Mouse (Mus musculus): Measurements from ENCODE around the gene AL732309.1. TPM values are rescaled to one million over a fixed set of nuclear protein-coding genes. Genes with fewer than 3 reads are reported as not detected.

AL732309.1 gene
- polyA plus RNA-seq, 1 experiment from 2014 or later = 4.5 TPM

DNA sequence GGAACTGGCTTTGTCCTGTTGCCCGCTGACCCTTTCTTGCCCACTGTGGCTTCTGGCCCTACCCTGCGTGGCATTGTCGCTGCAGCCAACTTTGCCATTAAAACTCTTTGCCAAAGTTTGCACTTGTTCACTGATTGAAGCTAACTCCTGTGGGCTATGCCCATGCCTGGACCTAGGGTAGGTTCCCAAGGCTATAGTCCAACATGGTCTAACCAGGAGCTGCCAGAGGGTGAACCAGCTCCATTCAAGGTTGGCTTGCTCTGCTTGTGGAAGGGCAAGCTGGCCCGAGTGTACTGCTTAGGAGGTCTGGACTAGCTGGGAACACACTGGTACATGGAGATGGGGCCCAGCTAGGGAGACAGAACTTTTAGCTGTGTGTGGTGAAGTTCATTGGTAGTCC is 2.5 kb downstream of the AL732309.1 start:
- peaks cover 8% of the 10 kb centered on the region; the same call in 1 of the 2 replicates for H3K36me3 ChIP-seq (ENCODE audit: control insufficient read depth, insufficient read depth, low read length)
- no peak overlapping the region for H3K9ac ChIP-seq (ENCODE audit: low read length)
- WGBS = 85% methylated on average over 4 of the region's 4 CpGs
- no peak overlapping the region for H3K27ac ChIP-seq (ENCODE audit: low read length)
- H3K27me3 ChIP-seq (ENCODE audit: control insufficient read depth, insufficient read depth, low read depth, low read length) = peaks cover 19% of the 10 kb centered on the region
- no peak overlapping the region for H3K4me3 ChIP-seq (ENCODE audit: low read length)
- no peaks in the 10 kb centered on the region for H3K9me3 ChIP-seq (ENCODE audit: control insufficient read depth, low read length)
- peaks cover 8% of the 10 kb centered on the region for H3K4me1 ChIP-seq (replicated peaks; ENCODE audit: control insufficient read depth, insufficient read depth, low read length)
- H3K4me2 ChIP-seq (ENCODE audit: low read depth, low read length) = no peak overlapping the region
- ATAC-seq (ENCODE audit: low read depth) = no peak

GRCm38 (mm10) chr2:25243342-25243741 is 3.3 kb downstream of the AL732309.1 start:
- WGBS = 68% methylated on average over 8 of the region's 8 CpGs
- Histone ChIP-seq H3K4me1 (replicated peaks; ENCODE audit: control insufficient read depth, insufficient read depth, low read length) (peaks cover 8% of the 10 kb centered on the region), H3K27ac (ENCODE audit: low read length) (no peak overlapping the region), H3K27me3 (ENCODE audit: control insufficient read depth, insufficient read depth, low read depth, low read length) (peaks cover 19% of the 10 kb centered on the region), H3K4me3 (ENCODE audit: low read length) (no peak overlapping the region), H3K36me3 (ENCODE audit: control insufficient read depth, insufficient read depth, low read length) (0 out of 2 replicates have a peak, but pooled peaks cover 5% of the 10 kb centered on the region), H3K4me2 (ENCODE audit: low read depth, low read length) (no peak overlapping the region), H3K9ac (ENCODE audit: low read length) (no peak overlapping the region), H3K9me3 (ENCODE audit: control insufficient read depth, low read length) (no peaks in the 10 kb centered on the region)
- no peak for ATAC-seq (ENCODE audit: low read depth)

DNA sequence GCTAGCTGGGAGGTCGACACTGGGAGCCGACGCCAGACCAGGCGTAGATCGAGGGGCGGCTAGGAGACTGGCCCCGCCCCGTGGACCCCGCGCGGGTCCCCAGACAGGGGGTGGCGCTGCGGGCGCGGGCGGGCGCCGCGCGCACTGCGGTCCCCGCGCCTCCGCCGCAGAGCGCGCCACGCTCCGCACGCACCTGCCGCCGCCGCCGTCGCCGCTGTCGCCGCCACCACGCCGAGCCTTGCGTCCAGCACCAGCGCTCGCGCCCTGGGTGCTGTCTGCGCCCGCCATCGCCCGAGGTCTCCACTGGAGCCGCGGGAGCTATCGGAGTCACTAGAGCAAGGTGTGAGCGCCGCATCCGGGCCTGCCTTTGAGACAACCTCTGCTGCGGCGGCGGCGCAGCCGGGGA is 4.6 kb downstream of the AL732309.1 start, which contains the start of the genes Rnf208 and Cysrt1:
Gene Rnf208, plus strand, starts transcription at position 155 of the 406 bp plus-strand sequence.
Gene Cysrt1, minus strand, starts transcription at position 352 of the 406 bp plus-strand sequence.
- WGBS = 2% methylated on average over 46 of the region's 59 CpGs
- H3K27me3 ChIP-seq (ENCODE audit: control insufficient read depth, insufficient read depth, low read depth, low read length) = peaks cover 19% of the 10 kb centered on the region
- H3K4me2 ChIP-seq (ENCODE audit: low read depth, low read length) = peak within 1 kb of the TSS; percentile 96
- no peak within 1 kb of the TSS for H3K27ac ChIP-seq (ENCODE audit: low read length)
- H3K4me3 ChIP-seq (ENCODE audit: low read length) = peak within 1 kb of the TSS; percentile 60
- peak within 1 kb of the TSS; percentile 66 for H3K9ac ChIP-seq (ENCODE audit: low read length)
- peaks cover 8% of the 10 kb centered on the region for H3K4me1 ChIP-seq (replicated peaks; ENCODE audit: control insufficient read depth, insufficient read depth, low read length)
- no peak for ATAC-seq (ENCODE audit: low read depth)
- H3K9me3 ChIP-seq (ENCODE audit: control insufficient read depth, low read length) = no peaks in the 10 kb centered on the region
- H3K36me3 ChIP-seq (ENCODE audit: control insufficient read depth, insufficient read depth, low read length) = no peaks in the 10 kb centered on the region

DNA sequence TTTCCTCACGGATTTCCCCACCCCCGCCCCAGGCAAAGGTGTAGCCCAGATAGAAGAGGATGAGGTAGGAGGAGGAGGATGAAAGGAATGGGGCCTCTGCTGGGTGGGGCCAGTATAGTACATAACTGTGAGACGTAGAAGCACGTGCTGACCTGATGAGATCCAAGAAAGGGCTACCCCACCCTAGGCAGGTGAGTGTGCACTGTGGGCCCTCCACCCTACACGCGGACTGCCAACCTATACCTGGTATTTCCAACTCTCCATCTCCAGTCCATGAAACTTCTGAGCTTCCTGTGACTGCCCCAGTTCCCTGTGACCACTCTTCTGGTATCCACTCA is 5.3 kb downstream of the AL732309.1 start:
- peak overlapping the region; percentile 96 for H3K4me2 ChIP-seq (ENCODE audit: low read depth, low read length)
- no peak overlapping the region for H3K27ac ChIP-seq (ENCODE audit: low read length)
- H3K27me3 ChIP-seq (ENCODE audit: control insufficient read depth, insufficient read depth, low read depth, low read length) = peaks cover 19% of the 10 kb centered on the region
- H3K36me3 ChIP-seq (ENCODE audit: control insufficient read depth, insufficient read depth, low read length) = no peaks in the 10 kb centered on the region
- peaks cover 8% of the 10 kb centered on the region for H3K4me1 ChIP-seq (replicated peaks; ENCODE audit: control insufficient read depth, insufficient read depth, low read length)
- ATAC-seq (ENCODE audit: low read depth) = peak; percentile 15
- H3K9me3 ChIP-seq (ENCODE audit: control insufficient read depth, low read length) = no peaks in the 10 kb centered on the region
- H3K4me3 ChIP-seq (ENCODE audit: low read length) = peak overlapping the region; percentile 60
- H3K9ac ChIP-seq (ENCODE audit: low read length) = peak overlapping the region; percentile 66
- 13% methylated on average over 6 of the region's 6 CpGs for WGBS

- no peaks in the 10 kb centered on the region for H3K36me3 ChIP-seq (ENCODE audit: control insufficient read depth, insufficient read depth, low read length)
- H3K9ac ChIP-seq (ENCODE audit: low read length) = peak overlapping the region; percentile 58
- H3K27me3 ChIP-seq (ENCODE audit: control insufficient read depth, insufficient read depth, low read depth, low read length) = peaks cover 19% of the 10 kb centered on the region
- H3K4me2 ChIP-seq (ENCODE audit: low read depth, low read length) = peak overlapping the region; percentile 96
- no peaks in the 10 kb centered on the region for H3K9me3 ChIP-seq (ENCODE audit: control insufficient read depth, low read length)
- ATAC-seq (ENCODE audit: low read depth) = peak; percentile 88
- H3K4me1 ChIP-seq (replicated peaks; ENCODE audit: control insufficient read depth, insufficient read depth, low read length) = peaks cover 8% of the 10 kb centered on the region
- H3K4me3 ChIP-seq (ENCODE audit: low read length) = peak overlapping the region; percentile 40
- H3K27ac ChIP-seq (ENCODE audit: low read length) = no peak overlapping the region
- 2% methylated on average over 29 of the region's 29 CpGs for WGBS
These were observed 5.8 kb downstream of the AL732309.1 start for GRCm38 (mm10) chr2:25240723-25241437.

- Histone ChIP-seq H3K4me1 (replicated peaks; ENCODE audit: control insufficient read depth, insufficient read depth, low read length) (peaks cover 8% of the 10 kb centered on the region), H3K27ac (ENCODE audit: low read length) (no peak overlapping the region), H3K9me3 (ENCODE audit: control insufficient read depth, low read length) (no peaks in the 10 kb centered on the region), H3K27me3 (ENCODE audit: control insufficient read depth, insufficient read depth, low read depth, low read length) (peaks cover 19% of the 10 kb centered on the region), H3K9ac (ENCODE audit: low read length) (peak overlapping the region; percentile 58), H3K36me3 (ENCODE audit: control insufficient read depth, insufficient read depth, low read length) (no peaks in the 10 kb centered on the region), H3K4me2 (ENCODE audit: low read depth, low read length) (peak overlapping the region; percentile 96), H3K4me3 (ENCODE audit: low read length) (peak overlapping the region; percentile 40)
- 41% methylated on average over 8 of the region's 8 CpGs for WGBS
- peak; percentile 3; the same call in 1 of the 2 replicates for ATAC-seq (ENCODE audit: low read depth)
These were observed 6.4 kb downstream of the AL732309.1 start for GRCm38 (mm10) chr2:25240310-25240709.

- Histone ChIP-seq H3K9me3 (ENCODE audit: control insufficient read depth, low read length) (no peaks in the 10 kb centered on the region), H3K4me2 (ENCODE audit: low read depth, low read length) (no peak overlapping the region), H3K36me3 (ENCODE audit: control insufficient read depth, insufficient read depth, low read length) (no peaks in the 10 kb centered on the region), H3K27me3 (ENCODE audit: control insufficient read depth, insufficient read depth, low read depth, low read length) (peaks cover 19% of the 10 kb centered on the region), H3K4me3 (ENCODE audit: low read length) (no peak overlapping the region), H3K9ac (ENCODE audit: low read length) (no peak overlapping the region), H3K27ac (ENCODE audit: low read length) (no peak overlapping the region), H3K4me1 (replicated peaks; ENCODE audit: control insufficient read depth, insufficient read depth, low read length) (peaks cover 8% of the 10 kb centered on the region)
- 79% methylated on average over 3 of the region's 3 CpGs for WGBS
- no peak for ATAC-seq (ENCODE audit: low read depth)
These were observed 6.9 kb downstream of the AL732309.1 start for GRCm38 (mm10) chr2:25239766-25240165.

DNA sequence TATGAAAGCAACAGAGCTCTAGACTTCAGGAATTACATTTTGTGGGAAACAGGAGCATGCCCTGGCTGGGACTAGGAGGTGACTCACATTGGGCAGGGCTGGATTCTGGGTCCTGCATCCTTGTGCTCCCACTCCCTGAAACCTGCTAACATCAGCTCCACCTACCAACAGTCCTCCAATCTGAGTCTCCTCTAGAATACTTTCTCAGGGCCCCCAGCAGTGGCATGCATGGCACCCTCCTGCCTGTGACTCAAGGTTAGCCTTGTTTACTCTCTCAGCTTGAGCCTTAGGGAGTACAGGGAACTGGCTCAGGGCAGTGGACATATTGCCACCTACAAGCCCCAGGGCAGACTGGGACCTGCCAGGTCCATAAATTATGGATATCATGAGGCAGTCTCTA is 8.6 kb downstream of the AL732309.1 start:
- Histone ChIP-seq H3K27ac (ENCODE audit: low read length) (no peak overlapping the region), H3K27me3 (ENCODE audit: control insufficient read depth, insufficient read depth, low read depth, low read length) (peaks cover 16% of the 10 kb centered on the region), H3K36me3 (ENCODE audit: control insufficient read depth, insufficient read depth, low read length) (no peaks in the 10 kb centered on the region), H3K4me2 (ENCODE audit: low read depth, low read length) (no peak overlapping the region), H3K4me1 (replicated peaks; ENCODE audit: control insufficient read depth, insufficient read depth, low read length) (peaks cover 8% of the 10 kb centered on the region), H3K9me3 (ENCODE audit: control insufficient read depth, low read length) (no peaks in the 10 kb centered on the region), H3K9ac (ENCODE audit: low read length) (no peak overlapping the region), H3K4me3 (ENCODE audit: low read length) (no peak overlapping the region)
- no peak for ATAC-seq (ENCODE audit: low read depth)

DNA sequence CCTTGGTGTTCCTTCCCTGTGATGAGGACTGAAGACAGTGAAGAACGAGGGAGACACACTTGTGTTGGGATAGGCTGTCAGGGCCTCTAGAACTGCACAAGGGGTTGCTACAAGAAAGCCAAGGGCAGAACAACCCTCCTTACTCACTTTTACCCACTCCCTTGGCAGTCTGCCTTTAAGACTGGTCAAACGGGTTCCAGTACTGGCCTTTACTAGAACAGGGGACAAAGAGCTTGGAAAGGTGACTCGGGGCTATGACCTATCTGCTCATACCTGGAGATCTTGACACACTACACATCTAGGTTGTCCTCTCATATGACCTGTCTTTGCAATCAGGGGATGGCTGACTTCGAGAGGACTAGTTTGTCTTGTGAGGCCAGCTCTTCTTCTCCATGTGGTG is 9.1 kb downstream of the AL732309.1 start:
- 43% methylated on average over 4 of the region's 4 CpGs for WGBS
- H3K9ac ChIP-seq (ENCODE audit: low read length) = no peak overlapping the region
- peaks cover 10% of the 10 kb centered on the region for H3K27me3 ChIP-seq (ENCODE audit: control insufficient read depth, insufficient read depth, low read depth, low read length)
- H3K9me3 ChIP-seq (ENCODE audit: control insufficient read depth, low read length) = no peaks in the 10 kb centered on the region
- no peaks in the 10 kb centered on the region for H3K36me3 ChIP-seq (ENCODE audit: control insufficient read depth, insufficient read depth, low read length)
- ATAC-seq (ENCODE audit: low read depth) = no peak
- H3K4me1 ChIP-seq (replicated peaks; ENCODE audit: control insufficient read depth, insufficient read depth, low read length) = peaks cover 8% of the 10 kb centered on the region
- no peak overlapping the region for H3K27ac ChIP-seq (ENCODE audit: low read length)
- H3K4me2 ChIP-seq (ENCODE audit: low read depth, low read length) = no peak overlapping the region
- H3K4me3 ChIP-seq (ENCODE audit: low read length) = no peak overlapping the region

All from lung, embryonic 16.5 days (tissue).